ENCODE assay signal across 12 mouse cellular contexts in the genomic region with DNA sequence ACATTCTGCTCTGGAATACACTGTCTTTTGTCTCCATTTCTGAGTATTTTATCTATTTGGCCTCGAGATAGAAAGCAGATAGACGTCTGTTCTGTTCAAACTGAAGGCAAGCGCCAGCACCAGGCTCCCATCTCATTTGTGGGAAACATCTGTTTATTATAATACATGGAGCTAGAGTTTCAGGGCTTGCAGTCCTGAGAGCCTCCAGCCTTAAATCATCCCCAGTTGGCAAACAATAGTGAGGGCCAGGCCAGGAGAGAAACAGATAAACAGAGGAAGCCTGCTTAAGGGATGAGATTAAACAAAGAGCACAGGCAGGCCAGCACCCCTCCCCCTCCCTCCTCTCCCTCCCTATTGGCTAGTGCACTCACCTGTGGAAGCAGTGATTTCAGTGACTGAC.
A peak's percentile ranks its signal among the peaks of the same experiment; 100 is the strongest.
DNase-seq lines count a peak whose midpoint lies in the region; ATAC-seq and TF ChIP-seq lines count a peak whose summit lies in the region.
"Had no signal": no experiment of that assay in that cellular context is flagged by ENCODE, and none has a peak within 500 bp of the region (broad histone marks: within the 10 kb centered on the region; RNA-seq: fewer than 3 reads in every experiment).

No protein-coding gene starts in this region.

- H3K4me1 ChIP-seq in forebrain, postnatal 0 days (ENCODE audit: insufficient read depth), result peaks cover 14% of the 10 kb centered on the region; the same call in 1 of the 2 replicates
- H3K4me1 ChIP-seq in forebrain, embryonic 16.5 days (replicated peaks; ENCODE audit: control insufficient read depth, insufficient read depth, low read length), result peaks cover 29% of the 10 kb centered on the region
- H3K4me1 ChIP-seq in lung, embryonic 16.5 days (replicated peaks; ENCODE audit: control insufficient read depth, insufficient read depth, low read length), result no peaks in the 10 kb centered on the region
- H3K4me1 ChIP-seq in neural tube, embryonic 15.5 days, result peaks cover 22% of the 10 kb centered on the region
- H3K4me1 ChIP-seq in forebrain, embryonic 12.5 days, result peaks cover 18% of the 10 kb centered on the region

- no peak for DNase-seq in forebrain, postnatal 0 days
- no peak for DNase-seq in lung, postnatal 36 days
- peak; percentile 40 for DNase-seq in forelimb bud, embryonic 11.5 days (ENCODE audit: low read depth, low spot score)
- no peak for DNase-seq in urinary bladder, postnatal 25 days (ENCODE audit: low spot score)
- DNase-seq: B cell, adult 2 months; cerebellum, postnatal 14 days; kidney, postnatal 10 days had no signal

- no peak overlapping the region for H3K4me2 ChIP-seq in forebrain, postnatal 0 days (ENCODE audit: low read depth)
- H3K4me2 ChIP-seq in forebrain, embryonic 16.5 days (ENCODE audit: low read length), result no peak overlapping the region
- no peak overlapping the region for H3K4me2 ChIP-seq in lung, embryonic 16.5 days (ENCODE audit: low read depth, low read length)
- no peak overlapping the region for H3K4me2 ChIP-seq in neural tube, embryonic 15.5 days
- H3K4me2 ChIP-seq in forebrain, embryonic 12.5 days, result no peak overlapping the region
- H3K4me2 ChIP-seq: heart, embryonic 13.5 days had no signal

- no peak for TF ChIP-seq CTCF in forebrain, postnatal 0 days (IDR thresholded peaks at IDR 0.05; ENCODE audit: low read depth)

- no peak overlapping the region for H3K4me3 ChIP-seq in forebrain, postnatal 0 days (ENCODE audit: low read depth, low read length)
- H3K4me3 ChIP-seq in forebrain, embryonic 16.5 days (replicated peaks; ENCODE audit: low read length), result no peak overlapping the region
- no peak overlapping the region for H3K4me3 ChIP-seq in lung, embryonic 16.5 days (ENCODE audit: low read length)
- no peak overlapping the region for H3K4me3 ChIP-seq in neural tube, embryonic 15.5 days (replicated peaks)
- no peak overlapping the region for H3K4me3 ChIP-seq in forebrain, embryonic 12.5 days (replicated peaks)
- H3K4me3 ChIP-seq: heart, embryonic 13.5 days had no signal

- no peak overlapping the region for H3K9ac ChIP-seq in forebrain, postnatal 0 days
- H3K9ac ChIP-seq in forebrain, embryonic 16.5 days (replicated peaks; ENCODE audit: low read depth, low read length), result no peak overlapping the region
- no peak overlapping the region for H3K9ac ChIP-seq in lung, embryonic 16.5 days (ENCODE audit: low read length)
- no peak overlapping the region for H3K9ac ChIP-seq in neural tube, embryonic 15.5 days (replicated peaks)
- no peak overlapping the region for H3K9ac ChIP-seq in forebrain, embryonic 12.5 days
- H3K9ac ChIP-seq: heart, embryonic 13.5 days had no signal

- H3K27me3 ChIP-seq in forebrain, postnatal 0 days (ENCODE audit: insufficient read depth, low read length), result no peaks in the 10 kb centered on the region
- no peaks in the 10 kb centered on the region for H3K27me3 ChIP-seq in forebrain, embryonic 16.5 days (replicated peaks; ENCODE audit: control insufficient read depth, insufficient read depth, low read length)
- no peaks in the 10 kb centered on the region for H3K27me3 ChIP-seq in lung, embryonic 16.5 days (ENCODE audit: control insufficient read depth, insufficient read depth, low read depth, low read length)
- no peaks in the 10 kb centered on the region for H3K27me3 ChIP-seq in neural tube, embryonic 15.5 days (replicated peaks)
- H3K27me3 ChIP-seq in forebrain, embryonic 12.5 days, result no peaks in the 10 kb centered on the region
- H3K27me3 ChIP-seq: heart, embryonic 13.5 days had no signal

- no peaks in the 10 kb centered on the region for H3K9me3 ChIP-seq in forebrain, postnatal 0 days (ENCODE audit: low read length)
- H3K9me3 ChIP-seq in forebrain, embryonic 16.5 days (ENCODE audit: control insufficient read depth, low read length), result no peaks in the 10 kb centered on the region
- no peaks in the 10 kb centered on the region for H3K9me3 ChIP-seq in lung, embryonic 16.5 days (ENCODE audit: control insufficient read depth, low read length)
- no peaks in the 10 kb centered on the region for H3K9me3 ChIP-seq in neural tube, embryonic 15.5 days (replicated peaks)
- no peaks in the 10 kb centered on the region for H3K9me3 ChIP-seq in forebrain, embryonic 12.5 days

- peak; percentile 16; the same call in 1 of the 2 replicates for ATAC-seq in forebrain, postnatal 0 days
- ATAC-seq in forebrain, embryonic 16.5 days, result no peak
- peak; percentile 54; the same call in 1 of the 2 replicates for ATAC-seq in lung, embryonic 16.5 days (ENCODE audit: low read depth)
- ATAC-seq in neural tube, embryonic 15.5 days (ENCODE audit: low FRiP score), result no peak
- no peak for ATAC-seq in forebrain, embryonic 12.5 days (ENCODE audit: low FRiP score)

- WGBS in forebrain, postnatal 0 days, result 29% methylated on average over 3 of the region's 3 CpGs
- 32% methylated on average over 3 of the region's 3 CpGs for WGBS in forebrain, embryonic 16.5 days
- WGBS in lung, embryonic 16.5 days, result 24% methylated on average over 3 of the region's 3 CpGs
- 36% methylated on average over 3 of the region's 3 CpGs for WGBS in neural tube, embryonic 15.5 days
- WGBS in forebrain, embryonic 12.5 days, result 28% methylated on average over 3 of the region's 3 CpGs

- H3K27ac ChIP-seq in forebrain, postnatal 0 days (ENCODE audit: low read depth, low read length), result no peak overlapping the region
- H3K27ac ChIP-seq in forebrain, embryonic 16.5 days (ENCODE audit: low read length), result no peak overlapping the region
- no peak overlapping the region for H3K27ac ChIP-seq in lung, embryonic 16.5 days (ENCODE audit: low read length)
- H3K27ac ChIP-seq in neural tube, embryonic 15.5 days (replicated peaks), result peak overlapping the region; percentile 37; the same call in 1 of the 2 replicates
- H3K27ac ChIP-seq in forebrain, embryonic 12.5 days, result no peak overlapping the region
- H3K27ac ChIP-seq: heart, embryonic 13.5 days had no signal

- H3K36me3 ChIP-seq in forebrain, postnatal 0 days (ENCODE audit: insufficient read depth), result no peaks in the 10 kb centered on the region
- no peaks in the 10 kb centered on the region for H3K36me3 ChIP-seq in forebrain, embryonic 16.5 days (ENCODE audit: control insufficient read depth, insufficient read depth)
- no peaks in the 10 kb centered on the region for H3K36me3 ChIP-seq in lung, embryonic 16.5 days (ENCODE audit: control insufficient read depth, insufficient read depth, low read length)
- no peaks in the 10 kb centered on the region for H3K36me3 ChIP-seq in neural tube, embryonic 15.5 days
- no peaks in the 10 kb centered on the region for H3K36me3 ChIP-seq in forebrain, embryonic 12.5 days (replicated peaks)
- H3K36me3 ChIP-seq: heart, embryonic 13.5 days had no signal

Comparison
In these comparisons a context has a peak if more than half of its experiments do, and no peak if none do; other contexts are left out.
1. ATAC-seq: peak in forebrain, postnatal 0 days (single experiment) and lung, embryonic 16.5 days (single experiment); none in forebrain, embryonic 16.5 days (single experiment), neural tube, embryonic 15.5 days (single experiment) and forebrain, embryonic 12.5 days (single experiment).